Mouse (Mus musculus): ENCODE measurements at regions not wholly inside any gene's neighbourhood (a gene's known extent, or its start where the extent isn't known, plus 50 kb on each side); places are given as distances from the start of the nearest gene placed in this dataset.

DNA sequence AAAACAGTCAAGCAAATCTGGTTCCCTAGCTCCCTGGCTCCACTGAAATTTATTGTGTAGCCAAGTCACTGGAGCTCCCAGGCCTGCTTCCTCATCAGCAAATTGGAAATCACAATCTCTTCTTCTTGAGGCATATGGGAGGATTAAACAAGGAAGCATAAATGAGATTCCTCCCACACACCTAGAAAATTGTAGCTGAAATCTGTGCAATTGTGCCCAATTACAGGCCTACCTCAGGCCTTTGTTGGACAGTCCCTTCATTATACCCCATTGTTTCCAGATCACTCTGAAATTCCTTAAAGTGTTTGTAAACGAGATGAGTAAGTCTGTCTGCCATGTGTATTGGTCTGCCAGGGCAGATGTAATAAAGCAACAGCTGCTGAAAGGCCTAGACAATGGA is 326.8 kb upstream of the Zfp703 start:
- dilution Hi-C loops (cut with MboI; ENCODE audit: extremely low pct_ligation_motif_present, extremely low pct_unique_long_range_greater_than_20kb, low sequenced_read_pairs) (no loop called here), in situ Hi-C loops (cut with MboI; ENCODE audit: low pct_ligation_motif_present, low pct_unique_long_range_greater_than_20kb, low sequenced_read_pairs) (no loop called here)
- peaks cover 9% of the 10 kb centered on the region for H3K27me3 ChIP-seq (replicated peaks)
- no peaks in the 10 kb centered on the region for H3K9me3 ChIP-seq (replicated peaks; ENCODE audit: low read length)
- no peaks in the 10 kb centered on the region for H3K4me1 ChIP-seq (ENCODE audit: control insufficient read depth in 1 of 2, insufficient read depth in 2 of 2)
- H3K36me3 ChIP-seq (replicated peaks in 1 of 2; ENCODE audit: control insufficient read depth in 1 of 2, insufficient read depth in 1 of 2, low read length in 1 of 2), result no peaks in the 10 kb centered on the region
- H3K27ac ChIP-seq (ENCODE audit: insufficient read depth, low read depth), result no peak overlapping the region
- H3K4me3 ChIP-seq (replicated peaks in 1 of 3; ENCODE audit: low read depth in 2 of 3, low read length in 2 of 3, poor library complexity in 1 of 3), result no peak overlapping the region
- DNase-seq (ENCODE audit: extremely low read depth), result no peak
- no peak overlapping the region for H3K9ac ChIP-seq (ENCODE audit: insufficient read depth, low read depth)
- TF ChIP-seq CHD2 (IDR thresholded peaks at IDR 0.05; ENCODE audit: low read length) (no peak), RAD21 (IDR thresholded peaks at IDR 0.05; ENCODE audit: low read depth, low read length) (no peak), JUND (conservative IDR thresholded peaks at IDR 0.05; ENCODE audit: low read depth, low read length) (no peak), ZKSCAN1 (IDR thresholded peaks at IDR 0.05; ENCODE audit: borderline replicate concordance, low read depth, low read length) (no peak)
- no peaks in the 10 kb centered on the region for H3K79me2 ChIP-seq (replicated peaks; ENCODE audit: control insufficient read depth, extremely low read depth, insufficient read depth, poor library complexity, severe bottlenecking)
- H3K4me2 ChIP-seq (ENCODE audit: insufficient read depth, low read depth, poor library complexity, severe bottlenecking), result no peak overlapping the region

DNA sequence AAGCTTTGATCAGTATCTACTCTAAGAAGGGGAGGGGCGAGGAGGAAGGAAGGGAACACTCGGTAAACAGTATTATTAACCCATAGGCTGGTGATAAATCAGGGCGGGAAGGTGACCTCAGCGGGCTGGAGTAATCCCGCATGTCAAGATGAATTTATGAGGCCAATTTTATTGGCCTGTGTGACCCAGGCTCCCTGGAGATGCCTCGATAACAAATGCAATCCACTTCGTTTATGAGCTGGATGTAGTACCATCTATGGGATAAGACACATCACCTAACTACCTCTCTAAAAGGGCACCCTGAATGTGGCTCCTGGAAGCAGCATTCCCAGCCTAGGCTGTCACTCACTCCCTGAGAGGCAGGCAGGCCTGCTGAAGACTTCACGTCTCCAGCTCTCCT is 321.2 kb upstream of the Zfp703 start:
- peaks cover 1% of the 10 kb centered on the region for H3K27me3 ChIP-seq (replicated peaks)
- no peak for TF ChIP-seq BHLHE40 (IDR thresholded peaks at IDR 0.05; ENCODE audit: low read depth, low read length)
- TF ChIP-seq TBP (conservative IDR thresholded peaks at IDR 0.05; ENCODE audit: low read depth, low read length), result no peak
- TF ChIP-seq RCOR1 (conservative IDR thresholded peaks at IDR 0.05; ENCODE audit: low read depth, low read length), result no peak
- no peak for TF ChIP-seq JUN (IDR thresholded peaks at IDR 0.05; ENCODE audit: insufficient read depth, low read depth, low read length)
- no peak for TF ChIP-seq UBTF (IDR thresholded peaks at IDR 0.05; ENCODE audit: low read depth, low read length)
- no peak for TF ChIP-seq ZNF384 (IDR thresholded peaks at IDR 0.05; ENCODE audit: low read depth, low read length)
- TF ChIP-seq RAD21 (IDR thresholded peaks at IDR 0.05; ENCODE audit: low read depth, low read length), result no peak
- no peak for TF ChIP-seq MEF2A (IDR thresholded peaks at IDR 0.05; ENCODE audit: borderline replicate concordance, low read depth, low read length)
- TF ChIP-seq ELF1 (IDR thresholded peaks at IDR 0.05; ENCODE audit: low read depth, low read length), result no peak
- TF ChIP-seq ETS1 (conservative IDR thresholded peaks at IDR 0.05; ENCODE audit: low read depth, low read length), result no peak
- no peak for TF ChIP-seq NELFE (IDR thresholded peaks at IDR 0.05; ENCODE audit: low read depth, low read length)
- no peak for TF ChIP-seq MYC (IDR thresholded peaks at IDR 0.05; ENCODE audit: low read depth, low read length)
- TF ChIP-seq GABPA (IDR thresholded peaks at IDR 0.05; ENCODE audit: insufficient replicate concordance, low read depth, low read length), result no peak
- TF ChIP-seq USF2 (conservative IDR thresholded peaks at IDR 0.05; ENCODE audit: low read depth, low read length), result no peak
- no peak for TF ChIP-seq SMC3 (IDR thresholded peaks at IDR 0.05; ENCODE audit: low read depth, low read length)
- no peak for TF ChIP-seq HCFC1 (IDR thresholded peaks at IDR 0.05; ENCODE audit: low read depth, low read length)
- TF ChIP-seq MXI1 (IDR thresholded peaks at IDR 0.05; ENCODE audit: low read depth, low read length), result no peak
- no peak for TF ChIP-seq JUND (conservative IDR thresholded peaks at IDR 0.05; ENCODE audit: low read depth, low read length)
- TF ChIP-seq TCF12 (IDR thresholded peaks at IDR 0.05; ENCODE audit: low read depth, low read length), result no peak
- H3K4me2 ChIP-seq (ENCODE audit: insufficient read depth, low read depth, poor library complexity, severe bottlenecking), result no peak overlapping the region
- no peaks in the 10 kb centered on the region for H3K9me3 ChIP-seq (replicated peaks; ENCODE audit: low read length)
- H3K4me1 ChIP-seq (ENCODE audit: control insufficient read depth in 1 of 2, insufficient read depth in 2 of 2), result no peaks in the 10 kb centered on the region
- in situ Hi-C loops (cut with MboI; ENCODE audit: low pct_ligation_motif_present, low pct_unique_long_range_greater_than_20kb, low sequenced_read_pairs) (no loop called here), dilution Hi-C loops (cut with MboI; ENCODE audit: extremely low pct_ligation_motif_present, extremely low pct_unique_long_range_greater_than_20kb, low sequenced_read_pairs) (no loop called here)
- no peak overlapping the region for H3K4me3 ChIP-seq (replicated peaks in 1 of 3; ENCODE audit: low read depth in 2 of 3, low read length in 2 of 3, poor library complexity in 1 of 3)
- no peak overlapping the region for H3K27ac ChIP-seq (ENCODE audit: insufficient read depth, low read depth)
- DNase-seq (ENCODE audit: extremely low read depth), result no peak
- no peaks in the 10 kb centered on the region for H3K36me3 ChIP-seq (replicated peaks in 1 of 2; ENCODE audit: control insufficient read depth in 1 of 2, insufficient read depth in 1 of 2, low read length in 1 of 2)
- no peak overlapping the region for H3K9ac ChIP-seq (ENCODE audit: insufficient read depth, low read depth)
- H3K79me2 ChIP-seq (replicated peaks; ENCODE audit: control insufficient read depth, extremely low read depth, insufficient read depth, poor library complexity, severe bottlenecking), result no peaks in the 10 kb centered on the region
